Mouse (Mus musculus): ENCODE data around the gene Tbx21.

DNA sequence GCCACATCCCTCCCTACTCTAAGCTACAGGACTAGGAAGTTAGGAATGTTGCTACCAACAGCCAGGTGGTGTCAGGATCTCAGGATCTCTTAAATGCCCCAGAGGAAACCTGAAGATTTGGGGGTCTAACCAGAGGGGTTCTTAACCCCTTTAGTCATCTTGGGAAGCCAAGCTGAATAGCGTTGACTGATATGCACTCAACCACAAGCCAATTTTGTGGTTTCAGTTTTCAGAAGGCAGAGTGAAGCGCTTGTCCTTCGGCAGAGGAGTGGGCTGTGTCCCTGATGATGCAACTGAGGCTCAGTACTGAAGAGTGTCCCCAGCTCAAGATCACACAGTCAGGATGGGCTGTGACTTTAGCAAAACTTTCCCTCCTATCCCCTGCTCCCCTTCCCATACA, 13.8 kb upstream of the Tbx21 start:
- TF ChIP-seq EP300 (IDR thresholded peaks at IDR 0.05): no peak
- TF ChIP-seq CTCF (IDR thresholded peaks at IDR 0.05): no peak
